Mouse (Mus musculus) urinary bladder, postnatal 10 days (tissue): ENCODE results near the gene Spint2.
A peak's percentile ranks its signal among the peaks of the same experiment; 100 is the strongest.
"Not testable (repeated sequence)": the region's sequence is repeated elsewhere in the genome, so short reads cannot be mapped to it uniquely, and the experiment has no call there.

Experiments used
- DNase-seq: peaks from one replicate; pipeline ENCODE4 v3.0.0; 2022; ENCODE audit warnings: low spot score

Gene Spint2

GRCm38 (mm10) chr7:29238019-29238967, 43.4 kb downstream of the Spint2 start, which contains the start of gene Yif1b:
TSS of gene Yif1b (plus strand) at chr7:29238329.
- peak; percentile 93 for DNase-seq

- DNase-seq, result not testable (repeated sequence)
These were observed 44.1 kb downstream of the Spint2 start for GRCm38 (mm10) chr7:29237596-29237995.

GRCm38 (mm10) chr7:29236593-29236992, 45.1 kb downstream of the Spint2 start:
- no peak for DNase-seq

DNA sequence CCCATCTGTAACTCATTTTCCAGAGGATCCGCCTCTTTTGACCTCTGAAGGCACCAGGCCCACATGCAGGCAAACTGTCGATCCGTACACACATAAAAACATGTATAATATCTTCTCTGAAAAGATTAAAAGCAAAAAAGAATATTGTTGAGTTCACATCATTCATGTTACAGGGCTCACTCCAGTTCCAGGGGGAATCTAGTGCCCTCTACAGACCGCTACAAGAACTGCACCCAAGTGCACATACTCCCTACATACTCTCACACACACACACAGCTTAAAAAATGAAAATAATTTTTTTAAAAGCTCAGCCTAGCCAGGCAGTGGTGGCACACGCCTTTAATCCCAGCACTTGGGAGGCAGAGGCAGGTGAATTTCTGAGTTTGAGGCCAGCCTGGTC, 47.1 kb downstream of the Spint2 start:
- DNase-seq, result no peak

DNA sequence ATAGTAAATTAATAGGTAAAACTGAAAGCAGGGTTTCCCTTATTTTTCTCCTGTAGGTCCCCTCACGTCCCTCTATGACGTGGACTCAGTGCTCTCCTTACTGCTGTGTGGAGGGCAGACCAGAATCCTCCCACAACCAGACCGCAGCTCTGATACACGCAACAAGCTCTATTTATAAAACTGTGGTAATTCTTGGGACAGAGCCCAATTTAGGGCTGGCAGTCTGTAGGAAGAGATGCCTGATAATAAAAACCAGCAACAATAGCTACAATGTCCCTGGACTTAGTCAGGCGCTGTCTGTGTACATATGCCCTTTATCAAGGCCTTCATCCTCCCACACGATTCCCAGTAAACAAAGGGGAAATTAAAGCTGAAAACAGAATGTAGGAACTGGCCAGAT, 48.0 kb downstream of the Spint2 start:
- no peak for DNase-seq

DNA sequence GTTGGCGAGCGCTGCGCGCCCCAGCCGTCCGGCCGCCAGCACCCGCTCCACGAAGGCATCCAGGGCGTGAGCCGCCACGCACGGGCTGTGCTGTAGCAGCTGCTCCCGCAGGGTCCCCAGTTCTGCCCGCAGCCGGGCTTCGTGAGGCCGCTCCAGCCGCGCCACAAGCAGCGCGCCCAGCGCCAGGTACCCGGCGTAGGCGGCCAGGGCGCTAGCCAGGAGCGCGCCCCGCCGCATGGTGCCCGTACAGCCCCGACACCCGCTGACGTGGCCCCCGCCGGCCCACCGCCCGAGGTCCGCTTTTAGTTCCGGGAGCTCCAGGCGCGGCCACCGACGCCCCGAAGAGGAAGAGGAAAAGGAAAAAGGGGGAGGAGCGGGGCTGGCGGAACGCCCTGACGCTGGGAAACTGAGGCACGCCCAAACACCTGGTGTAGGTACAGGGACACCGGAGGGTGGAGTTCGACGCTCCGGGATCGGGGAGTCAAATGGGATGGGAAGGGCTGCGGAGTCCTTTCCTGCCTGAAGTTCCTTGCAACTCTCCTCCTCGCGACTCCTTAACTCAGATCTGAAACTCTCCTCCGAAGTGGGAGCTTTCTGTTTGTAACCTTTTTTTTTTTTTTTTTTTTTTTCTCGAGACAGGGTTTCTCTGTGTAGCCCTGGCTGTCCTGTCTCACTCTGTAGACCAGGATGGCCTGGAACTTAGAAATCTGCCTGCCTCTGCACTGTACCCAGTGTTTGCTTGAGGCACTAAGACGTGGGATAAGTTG, 49.3 kb downstream of the Spint2 start, which contains the start of gene Kcnk6:
TSS of gene Kcnk6 (minus strand) at position 269 of the 767 bp plus-strand sequence.
- DNase-seq, result no peak

DNA sequence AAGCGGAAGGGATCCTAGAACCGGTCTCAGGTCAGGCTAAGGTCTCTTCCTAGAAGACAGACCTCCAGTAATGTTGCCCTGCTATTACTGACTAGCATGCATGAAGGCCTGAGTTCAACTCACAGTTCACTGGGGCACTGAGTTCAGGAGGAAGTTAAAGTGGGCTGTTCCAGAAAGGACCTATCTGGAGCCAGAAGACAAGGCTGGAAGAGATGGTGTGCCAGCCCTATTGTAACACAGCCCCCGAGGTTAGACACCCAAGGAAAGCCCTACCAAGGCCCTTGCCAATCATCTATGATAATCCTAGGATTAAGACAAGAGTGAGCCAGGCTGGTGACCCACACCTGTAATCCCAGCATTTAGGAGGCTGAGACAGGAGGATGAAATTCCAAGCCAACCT, 50.2 kb downstream of the Spint2 start:
- DNase-seq, result no peak

GRCm38 (mm10) chr7:29230560-29230959, 51.2 kb downstream of the Spint2 start:
- DNase-seq, result no peak

DNA sequence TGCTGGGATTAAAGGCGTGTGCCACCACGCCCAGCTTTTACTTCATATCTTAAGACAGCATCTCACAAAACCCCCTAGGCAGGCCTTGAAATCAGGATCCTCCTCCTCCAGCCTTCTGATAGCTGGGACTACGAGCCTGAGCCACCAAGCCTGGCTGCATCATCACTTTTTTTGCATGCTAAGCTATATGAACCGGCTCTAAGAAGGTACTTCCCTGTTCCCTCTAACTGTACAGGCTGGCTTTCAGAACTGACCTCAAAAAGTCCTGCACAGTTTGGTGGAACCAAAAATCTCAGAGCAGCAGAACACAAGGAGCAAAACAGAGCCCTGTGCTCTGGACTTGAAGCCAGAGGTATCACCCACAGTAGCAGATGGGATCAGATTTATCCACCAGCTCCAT, 53.5 kb downstream of the Spint2 start:
- DNase-seq, result no peak

DNA sequence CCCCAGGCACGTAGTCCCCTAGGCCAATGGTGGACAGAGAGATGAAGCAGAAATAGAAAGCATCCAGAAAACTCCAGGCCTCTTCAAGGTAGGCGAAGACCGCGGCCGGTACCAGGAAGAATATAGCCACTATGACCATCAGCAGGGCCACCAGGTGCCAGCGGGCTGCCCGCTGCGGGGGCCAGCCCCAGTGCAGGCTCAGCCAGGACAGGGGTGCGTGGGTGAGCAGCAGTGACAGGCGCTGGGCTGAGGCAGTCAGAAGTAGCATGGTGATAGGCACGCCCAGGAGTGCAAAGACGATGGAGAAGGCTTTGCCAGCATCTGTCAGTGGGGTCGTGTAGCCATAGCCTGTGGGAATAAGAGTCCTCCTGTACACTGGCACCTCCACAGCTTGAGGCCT, 56.2 kb downstream of the Spint2 start:
- DNase-seq, result no peak

DNA sequence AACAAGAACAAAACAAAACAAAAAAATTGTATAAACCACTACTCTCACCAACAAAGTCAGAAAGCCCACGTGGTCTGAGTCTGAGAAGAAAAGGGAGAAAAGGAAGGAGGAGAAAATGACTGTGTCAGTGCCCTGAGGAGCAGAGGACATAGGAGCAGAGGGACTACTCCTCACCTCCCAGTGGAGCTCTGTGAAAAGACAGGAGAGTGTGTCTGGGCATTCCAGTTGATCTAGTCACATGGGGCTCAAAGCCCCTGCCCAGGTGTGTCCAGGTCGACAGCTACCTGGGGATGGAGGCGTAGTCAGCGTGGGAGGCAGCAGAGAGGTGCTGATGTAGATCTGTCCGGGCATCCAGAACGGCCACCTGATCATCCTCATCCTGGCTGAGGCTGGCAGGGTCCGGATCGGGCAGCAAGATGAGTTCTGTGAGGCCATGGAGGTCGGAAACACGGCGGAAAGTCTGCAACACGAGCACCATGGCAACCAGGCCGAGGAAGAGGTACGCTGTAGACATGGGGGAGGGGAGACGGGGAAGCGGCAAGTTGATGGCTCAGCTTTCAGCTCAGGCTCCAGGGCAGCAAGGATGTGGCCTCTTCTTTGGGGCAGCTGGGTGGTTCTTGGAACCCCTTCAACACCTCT, 56.8 kb downstream of the Spint2 start:
- no peak for DNase-seq

GRCm38 (mm10) chr7:29214846-29215245, 66.9 kb downstream of the Spint2 start:
- DNase-seq, result no peak

DNA sequence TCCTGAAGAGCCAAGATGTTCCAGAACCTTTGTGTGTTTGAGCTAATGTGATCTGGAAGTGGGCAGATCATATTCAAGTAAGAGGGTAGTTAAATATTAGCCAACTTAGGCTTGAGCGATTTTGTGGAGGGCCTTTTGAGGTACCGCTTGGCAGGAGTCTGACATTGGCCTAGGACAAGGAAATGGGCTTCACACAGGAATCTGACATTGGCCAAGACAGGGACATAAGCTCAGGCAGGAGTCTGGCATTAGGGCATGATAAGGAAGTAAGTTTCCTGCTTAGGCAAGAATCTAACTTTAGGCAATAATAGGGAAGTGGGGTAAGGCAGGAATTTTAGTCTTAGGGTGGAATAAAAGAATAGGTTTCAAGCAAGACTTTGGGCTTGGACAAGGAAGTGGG, 67.5 kb downstream of the Spint2 start:
- no peak for DNase-seq

GRCm38 (mm10) chr7:29213675-29214082, 68.0 kb downstream of the Spint2 start, which contains the start of gene Catsperg1:
TSS of gene Catsperg1 (minus strand) at chr7:29214035.
- DNase-seq, result no peak

- not testable (repeated sequence) for DNase-seq
These were observed 68.7 kb downstream of the Spint2 start for GRCm38 (mm10) chr7:29212775-29213560.

DNA sequence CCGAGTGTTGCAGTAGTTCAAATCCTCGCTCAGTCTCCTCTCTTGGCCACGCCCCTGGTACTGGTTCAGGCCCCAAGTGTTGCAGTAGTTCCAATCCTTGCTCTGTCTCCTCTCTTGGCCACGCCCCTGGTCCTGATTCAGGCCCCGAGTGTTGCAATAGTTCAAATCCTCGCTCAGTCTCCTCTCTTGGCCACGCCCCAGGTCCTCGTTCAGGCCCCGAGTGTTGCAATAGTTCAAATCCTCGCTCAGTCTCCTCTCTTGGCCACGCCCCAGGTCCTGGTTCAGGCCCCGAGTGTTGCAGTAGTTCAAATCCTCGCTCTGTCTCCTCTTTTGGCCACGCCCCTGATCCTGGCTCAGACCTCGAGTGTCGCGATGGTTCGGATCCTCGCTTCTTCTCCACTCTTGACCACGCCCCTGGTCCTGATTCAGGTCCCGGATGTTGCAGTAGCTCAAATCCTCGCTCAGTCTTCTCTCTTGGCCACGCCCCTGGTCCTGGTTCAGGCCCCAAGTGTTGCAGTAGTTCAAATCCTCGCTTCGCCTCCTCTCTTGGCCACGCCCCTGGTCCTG, 69.4 kb downstream of the Spint2 start:
- no peak for DNase-seq

DNA sequence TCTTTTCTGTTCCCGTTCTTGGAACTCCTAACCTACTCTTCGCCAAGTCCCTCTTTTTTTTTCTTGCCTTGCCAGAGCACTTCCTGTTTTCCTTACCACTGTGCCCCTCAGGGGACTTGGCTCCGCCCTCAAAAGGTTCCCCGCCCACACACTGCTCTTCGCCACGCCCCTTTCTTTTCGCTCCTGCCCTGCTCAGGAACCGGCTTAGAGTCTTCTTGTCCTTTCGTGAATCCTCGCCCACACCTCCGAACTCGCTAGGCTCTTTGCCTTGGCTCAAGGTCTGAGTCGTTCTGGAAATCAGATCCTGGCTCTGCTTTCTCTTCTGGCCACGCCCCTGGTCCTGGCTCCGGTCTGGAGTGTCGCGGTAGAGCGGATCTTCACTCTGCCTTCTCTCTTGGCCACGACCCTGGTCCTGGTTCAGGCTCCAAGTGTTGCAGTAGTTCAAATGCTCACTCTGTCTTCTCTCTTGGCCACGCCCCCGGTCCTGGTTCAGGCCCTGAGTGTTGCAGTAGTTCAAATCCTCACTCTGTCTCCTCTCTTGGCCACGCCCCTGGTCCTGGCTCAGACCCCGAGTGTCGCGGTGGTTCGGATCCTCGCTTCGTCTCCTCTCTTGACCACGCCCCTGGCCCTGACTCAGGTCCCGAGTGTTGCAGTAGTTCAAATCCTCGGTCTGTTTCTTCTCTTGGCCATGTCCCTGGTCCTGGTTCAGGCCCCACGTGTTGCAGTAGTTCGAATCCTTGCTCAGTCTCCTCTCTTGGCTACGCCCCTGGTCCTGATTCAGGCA, 70.1 kb downstream of the Spint2 start:
- peak; percentile 41 for DNase-seq

DNA sequence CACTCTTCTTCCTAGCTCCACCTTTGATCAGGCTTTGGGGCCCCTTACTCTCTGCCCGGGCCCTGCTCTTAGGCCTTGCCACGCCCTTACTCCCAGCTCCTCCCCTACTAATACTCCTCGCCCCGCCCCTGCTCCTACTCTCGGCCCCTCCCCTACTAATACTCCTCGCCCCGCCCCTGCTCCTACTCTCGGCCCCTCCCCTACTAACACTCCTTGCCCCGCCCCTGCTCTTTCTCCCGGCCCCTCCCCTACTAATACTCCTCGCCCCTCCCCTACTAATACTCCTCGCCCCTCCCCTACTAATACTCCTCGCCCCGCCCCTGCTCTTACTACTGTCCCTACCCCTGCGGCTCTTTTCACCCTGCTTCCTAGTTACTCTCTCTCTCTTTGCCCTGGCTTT, 70.7 kb downstream of the Spint2 start:
- not testable (repeated sequence) for DNase-seq
